Mouse (Mus musculus) fibroblast of lung, adult 2 months (primary cell): ENCODE data around the gene Marc1.

Experiments used
- DNase-seq: peaks from one replicate; pipeline ENCODE4 v3.0.0-alpha.2; 2011; ENCODE audit warnings: low read depth

Marc1 gene

DNA sequence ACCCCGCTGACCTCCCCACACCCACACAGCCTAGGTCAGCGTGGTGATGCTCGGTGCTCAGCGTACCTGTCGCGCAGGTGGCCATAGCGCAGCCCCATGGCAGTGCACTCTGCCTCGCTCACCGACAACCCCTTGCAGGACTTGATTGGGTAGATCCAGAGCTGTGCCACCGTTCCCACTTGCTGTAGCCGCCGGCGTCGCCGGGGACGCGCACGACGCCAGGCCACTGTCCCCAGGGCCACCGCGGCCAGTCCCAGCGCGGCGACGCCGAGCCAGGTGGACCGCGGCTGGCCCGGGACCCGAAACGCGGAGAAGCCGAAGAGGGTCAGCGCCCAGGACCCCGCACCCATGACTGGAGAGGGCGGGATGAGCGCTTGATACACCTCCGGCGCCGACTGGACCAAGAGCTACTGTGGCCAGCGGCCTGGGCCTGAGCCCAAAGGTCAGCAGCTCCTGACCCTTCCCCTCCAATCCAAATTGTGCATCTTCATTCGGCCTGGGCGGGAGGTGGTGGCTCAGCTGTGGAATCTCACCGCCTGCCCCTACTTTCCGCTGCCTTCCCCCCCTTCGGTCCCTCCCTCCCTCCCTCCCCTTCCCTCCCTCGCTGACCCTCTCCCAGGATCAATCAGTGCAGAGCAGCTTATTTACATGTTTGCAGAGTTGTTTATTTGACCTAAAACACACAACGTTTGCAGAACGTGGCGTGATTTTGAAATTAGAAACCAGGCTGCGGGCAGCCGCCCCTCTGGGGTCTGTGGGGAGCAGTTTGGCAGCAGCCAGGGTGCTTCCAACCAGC lies at the start of gene Marc1:
Marc1 (minus strand) TSS at position 534 of the 796 bp plus-strand sequence.
- no peak for DNase-seq

DNA sequence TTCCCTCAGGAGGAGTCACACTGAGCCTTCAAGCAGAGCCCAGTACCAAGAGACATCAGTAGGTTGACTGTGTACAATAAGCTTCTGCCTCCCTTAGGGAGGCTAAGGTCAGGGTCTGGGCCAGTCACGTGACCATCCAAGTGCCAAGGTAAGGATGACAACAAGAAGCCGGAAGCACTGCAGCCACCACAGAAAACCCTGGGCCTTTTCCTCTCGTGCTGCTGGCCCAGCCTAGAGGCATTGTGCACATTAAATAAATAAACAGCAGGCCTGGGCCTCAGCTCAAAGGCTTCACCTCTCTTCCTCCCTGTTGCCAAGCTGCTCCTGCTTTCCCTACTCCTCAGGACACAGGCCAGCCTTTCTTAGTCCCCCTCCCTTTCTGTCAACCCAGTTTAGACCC lies 49.2 kb upstream of the Marc1 start:
- no peak for DNase-seq

DNA sequence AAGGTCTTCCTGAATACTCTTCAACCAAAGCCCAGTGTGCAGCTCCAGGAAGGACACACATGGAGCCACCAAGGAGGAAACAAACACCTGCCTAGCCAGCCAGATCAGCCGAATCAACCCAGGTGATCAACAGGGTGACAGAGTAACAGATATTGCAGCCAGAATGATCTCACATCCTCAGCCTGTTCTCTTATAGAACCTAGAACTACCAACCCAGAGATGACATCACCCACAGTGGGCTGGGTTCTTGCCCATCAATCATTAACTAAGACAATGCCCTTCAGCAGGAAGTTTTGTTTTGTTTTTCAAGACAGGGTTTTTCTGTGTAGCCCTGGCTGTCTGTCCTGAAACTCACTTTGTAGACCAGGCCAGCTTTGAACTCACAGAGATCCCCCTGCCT lies 47.1 kb upstream of the Marc1 start:
- DNase-seq = no peak

DNA sequence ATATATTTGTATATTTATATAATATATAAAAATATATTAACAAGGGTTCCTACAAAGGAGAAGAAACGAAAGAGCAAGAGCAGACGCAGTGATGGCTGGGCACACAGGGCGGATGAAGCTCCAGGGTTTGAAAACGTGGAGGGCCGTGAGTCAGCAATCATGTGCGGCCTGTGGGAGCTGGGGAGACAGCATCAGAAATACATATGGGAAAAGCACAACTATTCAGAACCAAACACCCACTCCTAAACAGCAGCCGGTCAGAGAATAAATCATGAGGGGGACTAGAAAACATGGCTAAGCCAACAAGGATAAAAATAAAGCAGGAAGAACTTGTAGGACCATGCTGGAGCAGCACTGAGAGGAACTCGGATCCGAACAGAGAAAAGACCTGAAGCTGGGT lies 46.1 kb upstream of the Marc1 start:
- DNase-seq = no peak

DNA sequence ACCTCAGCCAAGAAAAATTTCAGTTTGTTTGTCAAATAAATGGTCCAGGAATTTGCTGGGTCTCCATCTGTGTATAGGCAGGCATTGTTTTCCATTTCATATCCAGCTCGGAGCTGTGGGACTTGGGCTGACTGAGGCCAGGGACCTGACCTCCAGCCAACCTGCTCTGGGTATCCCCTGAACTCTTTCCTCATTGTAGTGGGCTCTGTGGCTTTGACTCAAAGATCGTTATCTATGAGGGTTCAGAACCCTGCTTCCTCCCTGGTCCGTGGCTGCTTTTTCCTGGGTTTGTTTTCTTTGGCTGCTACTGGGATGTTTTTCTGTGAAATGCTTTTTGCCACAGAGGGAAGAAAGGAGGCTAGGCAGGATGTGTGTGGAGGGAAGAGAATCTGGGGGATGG lies 42.8 kb upstream of the Marc1 start:
- no peak for DNase-seq

DNA sequence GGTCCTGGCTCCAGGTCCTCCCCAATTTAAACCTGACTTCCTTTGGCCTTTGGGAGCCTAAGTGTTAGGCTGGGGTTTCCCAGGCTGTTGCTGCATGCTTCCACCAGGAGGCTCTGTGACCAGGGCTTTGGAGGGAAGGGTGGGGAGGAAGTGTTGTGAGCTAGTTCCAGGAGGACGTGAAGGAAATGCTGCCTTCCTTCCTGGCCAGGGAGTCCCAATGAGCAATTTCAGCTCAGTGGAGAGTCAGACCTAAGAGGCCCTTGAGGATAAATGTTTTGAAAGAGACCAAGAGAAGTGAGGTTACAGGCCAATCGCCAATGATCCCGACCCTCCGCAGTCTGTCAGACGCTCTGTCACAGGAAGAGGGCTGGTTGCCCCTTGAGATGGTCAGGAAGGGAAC lies 42.2 kb upstream of the Marc1 start:
- peak; percentile 25 for DNase-seq

DNA sequence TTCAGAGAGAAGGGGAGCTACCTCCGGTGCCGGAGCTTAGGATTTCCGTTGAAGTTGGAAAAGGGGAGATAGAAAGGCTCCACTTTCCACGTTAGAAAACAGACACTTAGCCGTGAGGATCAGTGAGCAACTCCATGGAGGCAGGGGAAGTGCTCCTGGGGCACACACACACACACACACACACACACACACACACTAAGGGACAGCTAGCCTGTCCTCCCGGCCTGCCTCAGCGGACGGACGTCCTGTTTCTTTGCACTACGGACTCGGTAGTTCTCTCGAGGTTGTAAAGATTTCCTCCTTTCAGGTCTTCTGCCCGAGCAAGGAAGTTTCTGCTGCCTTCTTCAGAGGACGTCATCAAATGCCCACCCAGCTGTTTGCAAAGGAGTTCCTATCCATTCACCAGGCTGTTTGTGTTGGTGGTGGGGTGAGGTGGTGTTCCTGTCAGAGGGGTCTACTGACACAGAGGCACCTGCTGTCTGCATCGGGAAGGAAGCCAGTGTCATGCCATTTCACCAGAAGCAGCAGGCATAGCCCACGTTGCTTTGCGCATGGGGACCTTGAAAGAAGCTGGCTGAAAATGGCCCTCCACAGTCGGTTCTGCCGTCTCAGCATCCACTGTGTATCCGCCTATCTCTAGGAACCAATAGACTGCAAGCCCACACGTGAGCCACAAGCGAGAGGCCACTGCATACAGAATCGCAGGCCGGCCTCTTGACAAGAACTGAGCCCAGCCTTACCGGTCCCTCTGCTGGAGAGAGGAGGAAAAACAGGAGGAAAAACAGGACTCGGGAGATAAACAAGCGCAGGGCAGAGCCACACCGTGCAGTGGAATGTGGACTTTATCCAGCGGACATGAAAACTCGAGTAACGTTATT lies 40.9 kb upstream of the Marc1 start:
- DNase-seq = peak; percentile 56

DNA sequence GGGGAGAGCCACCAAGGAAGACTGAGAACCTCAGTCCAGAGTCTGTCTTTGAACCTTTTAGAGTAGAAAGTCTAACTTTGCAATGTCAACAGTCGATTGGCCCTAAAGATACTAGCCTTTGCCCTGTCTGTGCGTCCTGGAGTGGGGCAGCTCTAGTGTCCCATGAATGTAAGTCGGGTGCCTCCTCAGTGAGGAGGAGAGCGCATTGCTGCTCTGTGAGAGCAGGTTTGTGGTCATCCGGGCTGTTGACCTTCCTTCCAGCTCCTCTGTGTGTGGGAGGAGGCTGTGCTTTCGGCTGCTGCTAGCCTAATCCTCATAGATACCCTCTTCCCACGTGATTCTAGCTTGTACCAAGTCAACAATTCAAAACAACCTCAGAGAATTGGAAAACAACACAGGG lies 40.1 kb upstream of the Marc1 start:
- DNase-seq = no peak

DNA sequence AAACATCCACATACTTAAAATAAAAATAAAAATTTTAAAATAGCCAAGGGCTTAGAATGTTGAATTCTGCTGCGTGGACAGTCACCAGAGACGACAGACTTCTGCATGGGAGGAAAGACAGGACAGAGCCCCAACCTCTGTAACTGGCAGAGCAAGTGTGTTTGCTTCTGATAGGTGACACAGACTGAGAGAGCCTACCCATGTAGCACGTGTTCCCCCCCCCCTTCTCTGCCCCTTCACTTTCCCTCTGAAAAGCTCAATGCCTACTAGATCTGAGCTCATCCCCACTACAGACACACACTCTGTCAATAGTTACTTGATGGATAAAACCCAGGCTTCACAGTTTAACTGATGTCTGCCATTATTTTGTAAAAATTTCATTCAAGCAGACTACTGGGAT lies 35.9 kb upstream of the Marc1 start:
- no peak for DNase-seq

DNA sequence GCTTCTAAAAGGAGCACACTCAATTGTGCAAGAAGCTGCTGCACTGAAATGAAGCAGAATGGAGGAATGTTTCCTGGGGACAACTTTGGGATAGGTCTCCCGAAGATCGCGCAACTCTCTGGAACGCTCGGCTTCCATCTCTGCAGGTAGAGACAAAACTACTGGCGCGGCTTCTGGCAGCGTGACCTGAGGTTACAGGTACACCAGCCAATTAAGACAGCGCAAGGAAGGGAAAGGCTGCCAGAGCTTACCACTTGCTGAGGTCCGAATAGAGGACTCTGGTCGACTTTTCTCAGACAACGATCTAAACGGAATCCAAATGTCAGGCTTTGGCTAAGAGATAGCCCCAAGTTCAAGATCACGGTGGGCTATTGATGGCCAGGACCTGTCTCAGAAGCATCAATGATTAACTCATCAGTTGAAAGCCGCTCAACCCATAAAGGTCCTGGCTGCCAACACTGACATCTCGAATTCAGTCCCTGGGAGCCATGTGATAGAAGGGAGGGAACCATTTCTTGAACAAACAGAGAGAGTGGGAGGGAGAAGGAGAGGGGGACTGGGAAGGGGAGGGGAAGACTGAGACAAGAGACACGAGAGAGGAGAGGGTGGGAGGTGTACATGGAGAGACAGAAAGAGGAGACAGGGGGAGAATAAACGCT lies 35.1 kb upstream of the Marc1 start, which contains the start of gene Marc2:
Marc2 (minus strand) TSS at position 360 of the 659 bp plus-strand sequence.
- no peak for DNase-seq

DNA sequence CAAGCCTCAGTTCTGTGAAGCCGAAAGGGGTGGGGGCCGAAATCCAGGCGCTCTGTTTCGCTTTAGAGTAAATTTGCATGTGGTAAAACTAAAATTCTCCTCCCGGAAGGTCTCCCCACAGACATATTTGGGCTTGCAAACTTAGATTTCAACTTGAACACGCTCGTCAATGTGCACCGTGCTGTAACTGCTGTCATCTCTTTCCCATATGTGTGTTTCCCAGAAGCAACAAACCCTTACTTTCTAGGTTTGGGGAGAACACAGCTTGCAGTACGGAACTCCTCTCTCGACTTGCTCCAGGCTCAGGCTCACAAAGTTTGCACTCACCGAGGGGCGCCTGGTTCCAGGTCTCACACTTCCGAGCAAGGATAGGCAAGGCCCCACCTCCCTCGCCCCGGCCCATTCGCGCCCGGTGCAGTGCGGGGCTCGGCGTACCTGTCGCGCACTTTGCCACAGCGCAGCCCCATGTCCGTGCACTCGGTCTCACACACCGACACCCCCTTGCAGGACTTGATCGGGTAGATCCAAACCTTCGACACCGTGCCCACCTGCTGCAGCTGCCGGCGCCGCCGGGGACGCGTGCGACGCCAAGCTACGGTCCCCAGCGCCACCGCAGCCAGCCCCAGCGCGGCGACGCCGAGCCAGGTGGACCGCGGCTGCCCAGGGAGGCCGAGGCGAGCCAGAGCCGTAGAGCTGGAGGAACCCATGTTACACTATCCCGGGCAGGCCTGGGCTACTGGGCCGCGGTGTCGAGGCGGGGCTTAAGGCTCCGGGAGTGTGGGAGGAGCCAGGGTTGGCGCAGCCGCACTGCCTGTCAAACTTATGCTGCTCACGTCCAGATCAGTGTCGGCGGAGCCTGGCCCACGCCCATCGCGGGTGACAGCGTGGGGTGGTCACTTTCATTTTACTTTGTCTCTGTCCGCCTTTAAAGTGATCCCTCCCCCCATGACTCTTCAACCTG lies 34.3 kb upstream of the Marc1 start:
- peak; percentile 68 for DNase-seq

DNA sequence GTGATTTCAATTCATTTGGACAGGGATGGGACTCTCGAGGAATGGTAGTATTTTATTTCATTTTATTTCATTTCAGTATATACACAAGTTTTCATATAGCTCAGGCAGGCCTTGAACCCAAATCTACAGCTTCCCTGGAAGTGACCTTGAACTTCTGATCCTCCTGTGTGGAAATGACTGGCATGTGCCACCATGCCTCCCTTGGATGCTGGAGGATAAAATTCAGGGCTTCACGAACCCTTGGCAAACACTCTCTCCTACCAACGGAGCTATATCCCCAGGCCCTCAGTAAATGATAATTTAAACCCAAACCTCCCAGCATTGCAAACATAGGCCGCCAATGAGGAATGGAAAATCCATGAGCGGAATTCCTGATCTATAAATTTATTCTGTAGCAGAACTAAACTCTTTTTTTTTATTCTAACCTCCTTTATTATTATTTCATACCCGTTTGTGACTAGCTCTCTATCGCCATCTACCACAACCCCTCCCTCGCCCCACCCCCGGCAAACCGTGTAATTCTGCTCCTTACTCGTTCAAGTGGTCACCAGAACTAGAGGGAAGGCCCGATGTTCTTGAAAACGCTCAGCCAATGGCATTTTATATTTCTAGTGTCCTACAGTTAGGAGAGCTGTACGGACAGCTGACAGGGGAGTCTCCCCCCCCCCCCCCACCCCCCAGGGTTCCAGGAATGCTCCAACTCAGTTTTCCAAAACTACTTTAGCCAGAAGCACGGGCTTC lies 33.4 kb upstream of the Marc1 start:
- no peak for DNase-seq

DNA sequence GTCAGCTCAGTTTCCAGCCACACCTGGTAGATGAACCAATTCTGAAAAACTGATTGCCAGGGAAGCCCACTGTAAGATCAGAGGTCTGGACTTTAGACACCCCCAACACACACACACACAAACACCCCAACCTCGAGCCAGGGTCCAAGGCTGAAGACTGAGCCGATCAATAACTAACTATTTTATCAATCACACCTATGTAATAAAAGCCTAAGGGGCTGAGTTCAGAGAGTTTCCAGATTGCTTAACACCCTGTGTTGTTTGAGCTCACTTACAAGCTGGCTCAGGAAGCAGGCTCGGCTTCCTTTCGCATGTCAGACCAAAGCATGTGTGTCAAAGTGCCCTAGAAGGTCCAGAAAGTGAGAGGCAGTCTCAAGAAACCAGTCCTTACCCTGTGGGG lies 26.5 kb upstream of the Marc1 start:
- DNase-seq = no peak

DNA sequence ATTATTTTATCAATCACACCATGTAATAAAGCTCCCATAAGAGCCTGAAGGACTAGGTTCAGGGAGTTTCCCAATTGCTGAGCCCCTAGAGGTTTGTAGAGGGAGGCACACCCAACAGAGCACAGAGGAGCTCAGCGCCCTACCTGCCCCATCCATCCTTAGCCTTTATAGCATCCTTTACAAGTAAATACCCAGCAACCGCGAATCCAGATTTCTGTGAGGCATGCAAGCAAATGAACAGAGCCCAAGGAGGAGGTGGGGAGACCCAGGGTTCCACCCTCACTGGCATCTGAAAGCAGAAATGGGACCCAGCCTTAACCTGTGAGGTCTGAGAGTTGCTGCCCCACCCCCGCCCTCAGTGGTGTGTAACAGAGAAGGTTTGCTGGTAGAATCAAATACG lies 25.2 kb upstream of the Marc1 start:
- no peak for DNase-seq

DNA sequence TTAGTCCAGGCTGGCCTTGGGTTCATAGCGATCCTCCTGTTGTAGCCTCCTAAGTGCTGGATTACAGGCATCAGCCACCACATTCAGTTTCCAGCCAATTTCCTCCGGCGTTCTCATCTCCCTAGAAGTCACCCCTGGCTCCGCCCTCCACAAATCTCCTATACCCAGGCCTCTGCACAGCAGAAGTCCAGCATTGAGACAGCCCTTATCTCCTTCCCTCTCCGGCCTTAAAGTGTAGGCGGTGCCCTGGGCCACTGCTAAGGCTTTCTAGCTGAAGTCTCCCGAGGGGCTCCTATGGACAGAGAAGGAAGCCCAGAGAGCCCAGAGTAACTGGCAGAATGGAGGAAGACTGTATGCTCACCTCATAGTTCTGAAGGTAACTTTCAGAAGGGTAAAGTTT lies 22.4 kb upstream of the Marc1 start:
- no peak for DNase-seq

DNA sequence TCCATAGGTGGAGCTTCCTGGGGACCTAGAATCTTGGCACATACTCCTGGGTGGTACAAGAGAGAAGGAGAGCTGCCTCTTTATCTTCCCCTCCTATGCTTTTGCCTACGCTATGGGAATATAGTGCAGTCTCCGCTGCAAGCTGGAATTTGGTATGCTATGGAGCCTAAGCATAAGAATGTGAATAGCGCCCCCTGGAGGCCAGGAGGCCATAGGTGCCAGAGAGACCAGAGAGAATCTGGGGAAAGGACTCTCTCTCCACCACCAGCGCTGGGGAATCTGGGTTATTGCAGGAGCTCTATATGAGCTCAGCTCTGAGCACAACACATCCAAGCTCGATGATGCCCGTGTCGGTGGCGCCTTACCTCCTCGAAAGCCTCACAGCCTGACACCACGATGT lies 21.1 kb upstream of the Marc1 start:
- DNase-seq = no peak

DNA sequence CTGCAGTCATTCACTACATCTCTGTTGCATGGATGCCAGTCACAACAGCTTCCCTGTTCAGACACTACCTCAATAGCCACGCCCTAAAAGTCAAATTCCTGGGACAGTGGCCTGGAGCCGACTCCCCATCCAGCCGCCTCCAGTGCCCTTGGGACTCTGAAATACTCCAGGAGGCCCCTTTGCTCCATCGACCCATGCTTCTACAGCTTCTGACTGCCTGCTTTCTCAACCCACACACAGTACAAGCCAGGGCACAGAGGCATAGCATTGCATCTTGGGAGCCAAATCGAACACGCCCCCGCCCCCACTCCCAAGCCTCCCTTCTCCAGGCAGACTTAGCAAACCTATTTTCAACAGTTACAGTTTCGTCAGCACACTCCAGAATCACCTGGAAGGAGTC lies 18.8 kb upstream of the Marc1 start:
- DNase-seq = no peak

DNA sequence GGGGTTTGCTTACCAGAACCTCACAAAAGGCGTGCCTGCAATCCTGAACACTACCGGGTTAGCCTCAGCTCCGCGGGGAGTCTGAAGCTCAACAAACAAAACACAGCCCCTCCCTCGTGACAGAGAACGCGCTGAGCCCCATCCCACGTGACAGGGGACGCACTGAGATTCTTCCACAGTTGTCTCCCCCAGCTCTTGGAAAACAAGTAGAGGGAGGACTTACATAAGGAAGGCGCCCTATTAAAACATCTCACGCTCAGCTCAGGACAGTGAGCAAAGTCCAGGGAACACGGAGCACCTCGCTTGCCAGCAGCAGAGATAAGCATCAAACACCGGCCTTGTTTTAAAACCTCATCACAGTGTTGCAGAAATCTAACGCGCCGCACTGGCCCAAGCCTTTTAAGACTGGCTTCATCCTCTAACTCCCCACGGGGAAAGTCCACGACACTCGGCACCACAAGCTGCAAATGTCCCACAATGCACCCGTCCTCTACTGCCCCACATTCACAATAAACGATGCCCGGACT lies 16.1 kb upstream of the Marc1 start:
- DNase-seq = no peak

DNA sequence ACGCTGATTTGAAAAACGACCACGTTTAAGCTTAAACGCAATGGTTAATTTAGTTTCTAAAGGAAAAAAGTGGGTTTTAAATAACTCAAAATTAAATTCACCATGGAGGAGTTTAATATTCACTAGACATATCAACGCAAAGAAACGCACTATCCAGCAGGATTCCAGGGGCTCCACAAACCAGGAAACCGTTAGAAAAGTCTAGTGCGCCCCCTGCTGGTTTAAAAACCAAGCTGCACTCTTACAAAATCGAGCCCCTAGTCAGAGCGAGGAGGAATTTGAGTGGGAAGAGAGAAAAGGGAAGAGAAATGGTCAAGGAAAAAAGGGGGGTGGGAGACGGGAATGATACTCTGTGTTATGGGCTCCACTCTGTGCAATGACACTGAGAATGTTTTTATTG lies 14.0 kb upstream of the Marc1 start:
- DNase-seq = no peak

DNA sequence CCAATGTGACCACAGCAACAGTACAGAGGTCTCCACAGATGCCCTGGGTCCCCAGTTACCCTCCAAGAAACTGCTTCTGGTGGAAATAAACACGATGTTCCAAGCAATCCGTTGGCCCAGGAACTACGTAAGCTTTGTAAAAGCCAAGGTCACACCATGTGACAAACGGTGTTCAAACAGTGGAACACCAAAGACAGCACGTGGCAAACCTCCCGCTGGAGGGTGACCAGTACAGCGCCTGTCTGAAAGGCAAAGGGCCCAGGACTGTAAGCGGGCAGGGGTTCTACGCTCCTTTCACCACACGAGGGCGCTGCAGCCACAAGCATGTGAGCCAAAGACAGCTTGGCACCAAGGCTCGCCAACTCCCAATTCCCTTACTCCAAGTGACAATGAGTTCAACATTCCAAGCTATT lies 13.3 kb upstream of the Marc1 start:
- DNase-seq = peak; percentile 81

DNA sequence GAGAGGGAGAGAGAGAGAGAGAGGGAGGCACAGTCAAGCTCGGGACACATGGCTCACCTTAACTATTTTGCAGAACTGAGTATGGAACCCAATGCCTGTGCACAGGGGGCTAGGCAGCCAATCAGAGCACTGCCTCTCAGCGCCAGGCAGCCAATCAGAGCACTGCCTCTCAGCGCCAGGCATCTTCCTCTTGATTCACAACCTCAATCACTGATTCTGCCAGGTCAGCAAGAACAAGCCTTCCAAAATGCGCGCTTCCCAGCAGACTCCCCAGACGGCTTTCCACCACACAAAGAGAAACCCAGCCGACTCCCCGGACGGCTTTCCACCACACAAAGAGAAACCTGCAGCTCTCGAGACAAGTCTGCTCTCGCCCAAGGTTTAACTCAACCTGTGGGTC lies 11.6 kb upstream of the Marc1 start:
- DNase-seq = no peak
